Mouse (Mus musculus): ENCODE measurements around the gene Dtx2.
"Not testable (repeated sequence)": the region's sequence is repeated elsewhere in the genome, so short reads cannot be mapped to it uniquely, and the experiment has no call there.

Gene Dtx2

GRCm38 (mm10) chr5:136063920-136064319 is 69.3 kb downstream of the Dtx2 start:
- DNase-seq (ENCODE audit: low read depth), result no peak

- DNase-seq (ENCODE audit: low read depth), result not testable (repeated sequence)
Measured at GRCm38 (mm10) chr5:136066404-136067148, 72.0 kb downstream of the Dtx2 start.

- no peak for DNase-seq (ENCODE audit: low read depth)
Measured at GRCm38 (mm10) chr5:136069411-136069810, 74.8 kb downstream of the Dtx2 start.

- DNase-seq (ENCODE audit: low read depth), result no peak
Measured at GRCm38 (mm10) chr5:136073051-136073450, 78.5 kb downstream of the Dtx2 start.

GRCm38 (mm10) chr5:136073526-136073925 is 78.9 kb downstream of the Dtx2 start:
- DNase-seq (ENCODE audit: low read depth), result no peak

- no peak for DNase-seq (ENCODE audit: low read depth)
Measured at GRCm38 (mm10) chr5:136075076-136075475, 80.5 kb downstream of the Dtx2 start.

GRCm38 (mm10) chr5:136076284-136076683 is 81.7 kb downstream of the Dtx2 start:
- DNase-seq (ENCODE audit: low read depth), result peak; percentile 57

GRCm38 (mm10) chr5:136077001-136077550 is 82.5 kb downstream of the Dtx2 start:
- DNase-seq (ENCODE audit: low read depth), result no peak

GRCm38 (mm10) chr5:136078136-136078535 is 83.5 kb downstream of the Dtx2 start:
- DNase-seq (ENCODE audit: low read depth), result no peak

- DNase-seq (ENCODE audit: low read depth), result peak; percentile 33
Measured at GRCm38 (mm10) chr5:136082345-136082744, 87.7 kb downstream of the Dtx2 start.

Data from NIH3T3 (cell line).